Mouse (Mus musculus) heart, postnatal 0 days (tissue): Measurements from ENCODE around the gene Plscr3.

Experiments used
- CTCF ChIP-seq: IDR thresholded peaks from 2 replicates; pipeline ENCODE4 v1.5.1; 2016; ENCODE audit warnings: antibody characterized with exemption, control low read depth, low read depth
- EP300 ChIP-seq: IDR thresholded peaks from 2 replicates; pipeline ENCODE4 v1.6.1; 2016; ENCODE audit warnings: antibody characterized with exemption, low read depth

- TF ChIP-seq CTCF (no peak), EP300 (no peak)
These were observed 26.3 kb downstream of the Plscr3 start for GRCm38 (mm10) chr11:69872451-69872850.
